Mouse (Mus musculus): Measurements from ENCODE around the gene Cdc42se1. TPM values are rescaled to one million over a fixed set of nuclear protein-coding genes. Genes with fewer than 3 reads are reported as not detected.

Cdc42se1 gene
- polyA plus RNA-seq, 1 experiment = 65.4 TPM

- H3K4me1 ChIP-seq (ENCODE audit: control insufficient read depth, insufficient read depth, low read length) = peaks cover 4% of the 10 kb centered on the region; the same call in 1 of the 2 replicates
- no peak for TF ChIP-seq POLR2A (IDR thresholded peaks at IDR 0.05; ENCODE audit: extremely low read depth, insufficient read depth, low read length)
- no peak for TF ChIP-seq CTCF (IDR thresholded peaks at IDR 0.05; ENCODE audit: extremely low read depth, insufficient read depth, low read length)
- H3K27ac ChIP-seq (ENCODE audit: insufficient read depth, low read length) = no peak within 1 kb of the TSS
- H3K4me3 ChIP-seq (ENCODE audit: insufficient read depth, low read length) = no peak within 1 kb of the TSS
These were observed 13.0 kb downstream of the Cdc42se1 start, which contains the start of gene Gm128 for GRCm38 (mm10) chr3:95241498-95241897. TSS of gene Gm128 (minus strand) at chr3:95241598.

GRCm38 (mm10) chr3:95243086-95243485 is 14.6 kb downstream of the Cdc42se1 start:
- no peak overlapping the region for H3K27ac ChIP-seq (ENCODE audit: insufficient read depth, low read length)
- TF ChIP-seq CTCF (IDR thresholded peaks at IDR 0.05; ENCODE audit: extremely low read depth, insufficient read depth, low read length) (no peak), POLR2A (IDR thresholded peaks at IDR 0.05; ENCODE audit: extremely low read depth, insufficient read depth, low read length) (no peak)
- no peaks in the 10 kb centered on the region; the same call in 1 of the 2 replicates for H3K4me1 ChIP-seq (ENCODE audit: control insufficient read depth, insufficient read depth, low read length)
- no peak overlapping the region for H3K4me3 ChIP-seq (ENCODE audit: insufficient read depth, low read length)

GRCm38 (mm10) chr3:95246465-95247231 is 18.1 kb downstream of the Cdc42se1 start:
- Histone ChIP-seq H3K4me1 (ENCODE audit: control insufficient read depth, insufficient read depth, low read length) (no peaks in the 10 kb centered on the region; the same call in 1 of the 2 replicates), H3K4me3 (ENCODE audit: insufficient read depth, low read length) (no peak overlapping the region), H3K27ac (ENCODE audit: insufficient read depth, low read length) (no peak overlapping the region)
- TF ChIP-seq CTCF (IDR thresholded peaks at IDR 0.05; ENCODE audit: extremely low read depth, insufficient read depth, low read length) (no peak), POLR2A (IDR thresholded peaks at IDR 0.05; ENCODE audit: extremely low read depth, insufficient read depth, low read length) (no peak)

- H3K27ac ChIP-seq (ENCODE audit: insufficient read depth, low read length) = no peak overlapping the region
- no peak for TF ChIP-seq CTCF (IDR thresholded peaks at IDR 0.05; ENCODE audit: extremely low read depth, insufficient read depth, low read length)
- H3K4me1 ChIP-seq (ENCODE audit: control insufficient read depth, insufficient read depth, low read length) = no peaks in the 10 kb centered on the region; the same call in 1 of the 2 replicates
- H3K4me3 ChIP-seq (ENCODE audit: insufficient read depth, low read length) = no peak overlapping the region
These were observed 19.3 kb downstream of the Cdc42se1 start for GRCm38 (mm10) chr3:95247660-95248336.

- TF ChIP-seq CTCF (IDR thresholded peaks at IDR 0.05; ENCODE audit: extremely low read depth, insufficient read depth, low read length) = no peak
- TF ChIP-seq POLR2A (IDR thresholded peaks at IDR 0.05; ENCODE audit: extremely low read depth, insufficient read depth, low read length) = no peak
- H3K4me1 ChIP-seq (ENCODE audit: control insufficient read depth, insufficient read depth, low read length) = no peaks in the 10 kb centered on the region; the same call in 1 of the 2 replicates
- no peak overlapping the region for H3K27ac ChIP-seq (ENCODE audit: insufficient read depth, low read length)
- H3K4me3 ChIP-seq (ENCODE audit: insufficient read depth, low read length) = no peak overlapping the region
These were observed 21.8 kb downstream of the Cdc42se1 start for GRCm38 (mm10) chr3:95250361-95250760.

- H3K4me1 ChIP-seq (ENCODE audit: control insufficient read depth, insufficient read depth, low read length) = no peaks in the 10 kb centered on the region; the same call in 1 of the 2 replicates
- H3K27ac ChIP-seq (ENCODE audit: insufficient read depth, low read length) = no peak within 1 kb of the TSS
- H3K4me3 ChIP-seq (ENCODE audit: insufficient read depth, low read length) = no peak within 1 kb of the TSS
- no peak for TF ChIP-seq POLR2A (IDR thresholded peaks at IDR 0.05; ENCODE audit: extremely low read depth, insufficient read depth, low read length)
- no peak for TF ChIP-seq CTCF (IDR thresholded peaks at IDR 0.05; ENCODE audit: extremely low read depth, insufficient read depth, low read length)
These were observed 22.4 kb downstream of the Cdc42se1 start, which contains the start of gene Bnipl for GRCm38 (mm10) chr3:95250783-95251424. TSS of gene Bnipl (minus strand) at chr3:95251193.

- H3K4me1 ChIP-seq (ENCODE audit: control insufficient read depth, insufficient read depth, low read length) = no peaks in the 10 kb centered on the region
- H3K4me3 ChIP-seq (ENCODE audit: insufficient read depth, low read length) = no peak overlapping the region
- no peak overlapping the region for H3K27ac ChIP-seq (ENCODE audit: insufficient read depth, low read length)
- TF ChIP-seq CTCF (IDR thresholded peaks at IDR 0.05; ENCODE audit: extremely low read depth, insufficient read depth, low read length) (no peak), POLR2A (IDR thresholded peaks at IDR 0.05; ENCODE audit: extremely low read depth, insufficient read depth, low read length) (no peak)
These were observed 28.4 kb downstream of the Cdc42se1 start for GRCm38 (mm10) chr3:95256931-95257330.

GRCm38 (mm10) chr3:95261975-95262374 is 33.4 kb downstream of the Cdc42se1 start:
- TF ChIP-seq POLR2A (IDR thresholded peaks at IDR 0.05; ENCODE audit: extremely low read depth, insufficient read depth, low read length) = no peak
- no peak for TF ChIP-seq CTCF (IDR thresholded peaks at IDR 0.05; ENCODE audit: extremely low read depth, insufficient read depth, low read length)
- no peak overlapping the region for H3K4me3 ChIP-seq (ENCODE audit: insufficient read depth, low read length)
- H3K4me1 ChIP-seq (ENCODE audit: control insufficient read depth, insufficient read depth, low read length) = peaks cover 7% of the 10 kb centered on the region; the same call in 1 of the 2 replicates
- H3K27ac ChIP-seq (ENCODE audit: insufficient read depth, low read length) = no peak overlapping the region

- H3K4me3 ChIP-seq (ENCODE audit: insufficient read depth, low read length) = no peak overlapping the region
- peaks cover 7% of the 10 kb centered on the region; the same call in 1 of the 2 replicates for H3K4me1 ChIP-seq (ENCODE audit: control insufficient read depth, insufficient read depth, low read length)
- H3K27ac ChIP-seq (ENCODE audit: insufficient read depth, low read length) = no peak overlapping the region
- TF ChIP-seq POLR2A (IDR thresholded peaks at IDR 0.05; ENCODE audit: extremely low read depth, insufficient read depth, low read length) (no peak), CTCF (IDR thresholded peaks at IDR 0.05; ENCODE audit: extremely low read depth, insufficient read depth, low read length) (peak; percentile 69)
These were observed 34.7 kb downstream of the Cdc42se1 start for GRCm38 (mm10) chr3:95263089-95263739.
